Mouse (Mus musculus) liver, adult 2 months (tissue): Measurements from ENCODE around the gene Nos1ap. TPM values are rescaled to one million over a fixed set of nuclear protein-coding genes. Genes with fewer than 3 reads are reported as not detected.

Source experiments
- DNase-seq: peaks from one replicate; pipeline ENCODE4 v3.0.0-alpha.2; 2011; ENCODE audit warnings: low read depth, low spot score; ENCODE audit errors: extremely low read depth
- H3K27ac ChIP-seq: fragments of 200-500 bp; replicated peaks from 2 replicates; pipeline ENCODE4 v1.5.1; 2012; ENCODE audit warnings: low read depth, mild to moderate bottlenecking, control low read depth, inconsistent platforms, low read length; ENCODE audit not compliant: insufficient read depth
- H3K27me3 ChIP-seq: fragments of 200-500 bp; 2 replicates; pipeline ENCODE4 v1.6.1; 2012; ENCODE audit warnings: mild to moderate bottlenecking, moderate library complexity, low read length, inconsistent platforms; ENCODE audit not compliant: control insufficient read depth, insufficient read depth
- H3K36me3 ChIP-seq: fragments of 200-500 bp; 2 replicates; pipeline ENCODE4 v1.6.1; 2012; ENCODE audit warnings: low read length, inconsistent platforms; ENCODE audit not compliant: control insufficient read depth, insufficient read depth
- H3K4me1 ChIP-seq: fragments of 200-500 bp; 2 replicates; pipeline ENCODE4 v1.6.1; 2011; ENCODE audit warnings: low read length; ENCODE audit not compliant: control insufficient read depth, insufficient read depth
- H3K4me3 ChIP-seq: fragments of 200-500 bp; 2 replicates; pipeline ENCODE4 v1.5.1; 2011; ENCODE audit warnings: low read depth, mild to moderate bottlenecking, control low read depth, low read length, moderate library complexity; ENCODE audit not compliant: insufficient read depth
- H3K79me2 ChIP-seq: fragments of 200-500 bp; 2 replicates; pipeline ENCODE4 v1.6.1; 2012; ENCODE audit warnings: inconsistent platforms, mild to moderate bottlenecking, low read length, moderate library complexity; ENCODE audit not compliant: control insufficient read depth, insufficient read depth
- H3K9ac ChIP-seq: fragments of 200-500 bp; 2 replicates; pipeline ENCODE4 v1.6.1; 2012; ENCODE audit warnings: low read depth, mild to moderate bottlenecking, control low read depth, inconsistent platforms, low read length
- CTCF ChIP-seq: fragments of 200-500 bp; IDR thresholded peaks from 2 replicates; pipeline ENCODE4 v1.5.1; 2011; ENCODE audit warnings: low read depth, low read length, control low read depth
- POLR2A ChIP-seq: fragments of 200-500 bp; IDR thresholded peaks from 2 replicates; pipeline ENCODE4 v1.6.1; 2011; ENCODE audit warnings: low read length, control low read depth; ENCODE audit not compliant: insufficient read depth; ENCODE audit errors: extremely low read depth
- WGBS: fragments of 180-500 bp; shearing (Covaris S2); methylation state at CpG from one replicate; pipeline ENCODE4 v1.1.7; 2018; 5-methylcytosine and 5-hydroxymethylcytosine counted together
- polyA plus RNA-seq: library from polyadenylated mRNA; depleted of rRNA; stranded (reverse); fragments of >200 nt; gene quantifications from 2 replicates; pipeline ENCODE4 v1.2.3, GENCODE M21; 2012; rRNA removed
- total RNA-seq: library from RNA; depleted of rRNA; stranded (reverse); fragments of >200 nt; gene quantifications from 2 replicates; pipeline ENCODE4 v1.2.3, GENCODE M21; 2014; rRNA removed

Gene Nos1ap
- total and polyA plus RNA-seq, 2 experiments, result 1.8 to 3.1 TPM

GRCm38 (mm10) chr1:170273252-170273651 is 316.4 kb downstream of the Nos1ap start:
- Histone ChIP-seq H3K36me3 (no peaks in the 10 kb centered on the region), H3K4me3 (no peak overlapping the region), H3K4me1 (no peaks in the 10 kb centered on the region), H3K9ac (no peak overlapping the region), H3K27me3 (no peaks in the 10 kb centered on the region), H3K27ac (no peak overlapping the region), H3K79me2 (no peaks in the 10 kb centered on the region)
- TF ChIP-seq CTCF (no peak), POLR2A (no peak)
- DNase-seq, result no peak

GRCm38 (mm10) chr1:170270696-170271095 is 319.0 kb downstream of the Nos1ap start:
- Histone ChIP-seq H3K27me3 (no peaks in the 10 kb centered on the region), H3K79me2 (no peaks in the 10 kb centered on the region), H3K4me3 (no peak overlapping the region), H3K27ac (no peak overlapping the region), H3K9ac (no peak overlapping the region), H3K4me1 (no peaks in the 10 kb centered on the region), H3K36me3 (no peaks in the 10 kb centered on the region)
- no peak for DNase-seq
- 88% methylated on average over 4 of the region's 4 CpGs for WGBS
- TF ChIP-seq CTCF (no peak), POLR2A (no peak)

DNA sequence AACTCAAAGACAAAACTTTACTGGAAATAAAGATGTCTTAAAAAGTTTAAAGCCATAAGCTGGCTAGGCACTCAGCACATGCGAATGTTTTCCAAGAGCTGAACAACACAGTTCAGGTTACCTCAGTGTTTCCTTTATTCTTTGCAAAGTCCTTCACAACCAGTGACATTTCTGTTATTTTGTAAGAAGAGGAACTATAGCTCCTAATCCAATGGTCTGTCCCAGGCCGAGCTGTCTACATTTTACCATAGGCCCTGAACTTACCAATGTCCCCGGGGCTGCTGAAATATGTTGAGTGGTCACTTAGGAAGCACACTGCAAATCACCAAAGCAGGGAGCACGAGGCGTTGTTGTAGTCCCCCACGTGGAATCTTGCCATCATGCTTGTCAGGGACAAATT is 319.4 kb downstream of the Nos1ap start:
- whole genome bisulfite sequencing, result 86% methylated on average over 6 of the region's 6 CpGs
- Histone ChIP-seq H3K27ac (no peak overlapping the region), H3K9ac (no peak overlapping the region), H3K36me3 (no peaks in the 10 kb centered on the region), H3K27me3 (no peaks in the 10 kb centered on the region), H3K4me1 (no peaks in the 10 kb centered on the region), H3K79me2 (no peaks in the 10 kb centered on the region), H3K4me3 (no peak overlapping the region)
- TF ChIP-seq POLR2A (no peak), CTCF (no peak)
- DNase-seq, result no peak

- H3K4me3 ChIP-seq, result peak overlapping the region; percentile 93
- no peak for TF ChIP-seq CTCF
- TF ChIP-seq POLR2A, result 0 out of 2 replicates have a peak, but pooled peaks have one; percentile 46
- no peaks in the 10 kb centered on the region for H3K79me2 ChIP-seq
- DNase-seq, result peak; percentile 84
- H3K27ac ChIP-seq, result peak overlapping the region; percentile 51
- H3K36me3 ChIP-seq, result no peaks in the 10 kb centered on the region
- no peaks in the 10 kb centered on the region for H3K27me3 ChIP-seq
- peak overlapping the region; percentile 94 for H3K9ac ChIP-seq
- WGBS, result 15% methylated on average over 22 of the region's 32 CpGs
- no peaks in the 10 kb centered on the region for H3K4me1 ChIP-seq
Observed at GRCm38 (mm10) chr1:170255560-170255910, 334.1 kb downstream of the Nos1ap start.

DNA sequence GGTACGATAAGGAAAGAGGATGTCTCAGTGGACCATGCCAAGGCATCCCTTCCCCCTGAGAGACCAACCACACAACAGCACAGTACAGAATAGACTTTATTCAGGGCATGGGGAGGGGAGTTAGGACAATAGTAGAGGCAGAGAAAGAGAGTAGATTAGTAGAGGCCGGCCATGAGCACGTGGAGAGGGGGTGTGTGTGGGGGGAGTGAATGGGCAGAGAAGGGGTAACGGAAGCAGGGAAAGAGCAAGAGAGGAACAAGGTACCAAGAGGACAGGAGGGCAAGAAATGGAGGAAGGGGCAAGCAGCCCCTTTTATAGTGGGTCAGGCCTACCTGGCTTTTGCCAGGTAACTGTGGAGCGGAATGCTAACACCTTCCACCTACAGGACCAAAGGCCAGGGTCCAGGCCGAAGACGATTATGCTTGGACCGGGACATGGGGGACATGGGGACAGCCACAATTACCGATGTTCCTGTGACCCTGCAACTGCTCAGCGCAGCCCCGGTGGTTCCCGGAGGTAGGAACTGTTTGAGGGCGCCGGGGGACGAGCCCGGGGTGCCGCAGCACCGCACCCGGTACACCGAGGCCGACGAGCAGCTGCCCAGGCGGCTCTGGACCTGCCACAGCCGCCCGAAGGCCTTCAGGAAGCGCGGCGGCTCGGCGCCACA is 334.6 kb downstream of the Nos1ap start:
- Histone ChIP-seq H3K27ac (peak overlapping the region; percentile 51), H3K27me3 (no peaks in the 10 kb centered on the region), H3K36me3 (no peaks in the 10 kb centered on the region), H3K4me1 (no peaks in the 10 kb centered on the region), H3K79me2 (no peaks in the 10 kb centered on the region), H3K9ac (peak overlapping the region; percentile 94), H3K4me3 (peak overlapping the region; percentile 93)
- DNase-seq, result peak; percentile 39
- no peak for TF ChIP-seq CTCF
- no peak for TF ChIP-seq POLR2A
- WGBS, result 29% methylated on average over 30 of the region's 30 CpGs

Other genes with a start within 250 kb of the Nos1ap start
- gene Olfml2b, start 54.7 kb upstream of the Nos1ap start, total RNA-seq, result 0.37 and 0.67 TPM in 2 replicates
- gene Olfml2b, start 54.7 kb upstream of the Nos1ap start, polyA plus RNA-seq, result 0.44 and 0.46 TPM in 2 replicates